21 mouse cellular contexts compared by ENCODE assay signal in the genomic region with DNA sequence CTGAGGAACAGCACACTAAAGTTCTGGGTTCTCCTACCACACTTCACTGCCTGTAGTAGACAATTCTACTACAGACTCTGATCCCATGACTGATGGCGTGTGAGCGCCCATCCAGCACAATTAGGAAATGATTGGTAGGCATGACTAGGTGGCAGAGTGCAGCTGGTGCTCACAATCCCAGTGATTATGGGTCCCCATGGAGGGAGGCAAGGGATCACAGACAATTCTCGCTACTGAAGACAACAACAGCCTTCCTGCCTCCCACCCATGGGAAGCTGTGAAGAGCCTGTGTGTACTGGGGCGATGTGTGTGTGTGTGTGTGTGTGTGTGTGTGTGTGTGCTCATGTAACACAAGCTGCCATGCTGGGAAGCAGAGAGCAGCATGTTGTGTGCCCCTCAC.
DNase-seq lines count a peak whose midpoint lies in the region; ATAC-seq lines count a peak whose summit lies in the region.
"Had no signal": no experiment of that assay in that cellular context is flagged by ENCODE, and none has a peak within 500 bp of the region (broad histone marks: within the 10 kb centered on the region; RNA-seq: fewer than 3 reads in every experiment).

No protein-coding gene starts in this region.

- peak overlapping the region; percentile 1; the same call in 1 of the 2 replicates for H3K27ac ChIP-seq in forebrain, embryonic 13.5 days
- no peak overlapping the region for H3K27ac ChIP-seq in forebrain, embryonic 11.5 days (ENCODE audit: low read depth, low read length)
- no peak overlapping the region for H3K27ac ChIP-seq in neural tube, embryonic 12.5 days
- no peak overlapping the region for H3K27ac ChIP-seq in neural tube, embryonic 15.5 days (replicated peaks)
- no peak overlapping the region for H3K27ac ChIP-seq in midbrain, embryonic 15.5 days
- H3K27ac ChIP-seq: heart, embryonic 15.5 days had no signal

- H3K4me3 ChIP-seq in forebrain, embryonic 13.5 days = no peak overlapping the region
- no peak overlapping the region for H3K4me3 ChIP-seq in forebrain, embryonic 11.5 days (ENCODE audit: low read depth, low read length)
- H3K4me3 ChIP-seq in neural tube, embryonic 12.5 days = no peak overlapping the region
- H3K4me3 ChIP-seq in neural tube, embryonic 15.5 days (replicated peaks) = no peak overlapping the region
- no peak overlapping the region for H3K4me3 ChIP-seq in midbrain, embryonic 15.5 days
- H3K4me3 ChIP-seq: heart, embryonic 15.5 days; megakaryocyte, embryonic 14.5 days had no signal

- peaks cover 20% of the 10 kb centered on the region for H3K4me1 ChIP-seq in forebrain, embryonic 13.5 days
- H3K4me1 ChIP-seq in forebrain, embryonic 11.5 days (replicated peaks; ENCODE audit: control insufficient read depth, insufficient read depth, low read length) = no peaks in the 10 kb centered on the region
- H3K4me1 ChIP-seq in neural tube, embryonic 12.5 days = peaks cover 12% of the 10 kb centered on the region; the same call in 1 of the 2 replicates
- H3K4me1 ChIP-seq in neural tube, embryonic 15.5 days = peaks cover 16% of the 10 kb centered on the region; the same call in 1 of the 2 replicates
- H3K4me1 ChIP-seq in midbrain, embryonic 15.5 days = peaks cover 13% of the 10 kb centered on the region
- H3K4me1 ChIP-seq: heart, embryonic 15.5 days; megakaryocyte, embryonic 14.5 days had no signal

- H3K27me3 ChIP-seq in forebrain, embryonic 13.5 days = no peaks in the 10 kb centered on the region
- H3K27me3 ChIP-seq in forebrain, embryonic 11.5 days (ENCODE audit: control insufficient read depth, insufficient read depth, low read length) = no peaks in the 10 kb centered on the region
- H3K27me3 ChIP-seq in neural tube, embryonic 12.5 days (replicated peaks) = no peaks in the 10 kb centered on the region
- H3K27me3 ChIP-seq in neural tube, embryonic 15.5 days (replicated peaks) = no peaks in the 10 kb centered on the region
- no peaks in the 10 kb centered on the region for H3K27me3 ChIP-seq in midbrain, embryonic 15.5 days (replicated peaks)
- H3K27me3 ChIP-seq: heart, embryonic 15.5 days had no signal

- no peak for DNase-seq in forebrain, embryonic 11.5 days (ENCODE audit: low spot score)
- DNase-seq in kidney, adult 18-20 months = no peak
- no peak for DNase-seq in Muller cell, postnatal 12 days (ENCODE audit: inconsistent ontology term)
- DNase-seq: adrenal gland, postnatal 14 days; cerebellum, adult 11-12 months; cerebellum, postnatal 36 days; gastrocnemius, postnatal 25 days; heart, postnatal 4 days; kidney, adult 9 months; kidney, postnatal 36 days; lung, adult 18-20 months; right cerebral cortex, postnatal 14 days; spleen, adult 18-20 months; thymus, postnatal 25 days had no signal

- H3K9me3 ChIP-seq in forebrain, embryonic 13.5 days (replicated peaks) = no peaks in the 10 kb centered on the region
- H3K9me3 ChIP-seq in forebrain, embryonic 11.5 days (ENCODE audit: control insufficient read depth, low read length) = no peaks in the 10 kb centered on the region
- H3K9me3 ChIP-seq in neural tube, embryonic 12.5 days = no peaks in the 10 kb centered on the region
- no peaks in the 10 kb centered on the region for H3K9me3 ChIP-seq in neural tube, embryonic 15.5 days (replicated peaks)
- H3K9me3 ChIP-seq in midbrain, embryonic 15.5 days = no peaks in the 10 kb centered on the region
- H3K9me3 ChIP-seq: G1E; heart, embryonic 15.5 days; megakaryocyte, embryonic 14.5 days had no signal

- H3K4me2 ChIP-seq in forebrain, embryonic 13.5 days = no peak overlapping the region
- no peak overlapping the region for H3K4me2 ChIP-seq in forebrain, embryonic 11.5 days (ENCODE audit: low read depth, low read length, severe bottlenecking)
- H3K4me2 ChIP-seq in neural tube, embryonic 12.5 days (replicated peaks) = no peak overlapping the region
- no peak overlapping the region for H3K4me2 ChIP-seq in neural tube, embryonic 15.5 days
- H3K4me2 ChIP-seq in midbrain, embryonic 15.5 days = no peak overlapping the region
- H3K4me2 ChIP-seq: heart, embryonic 15.5 days had no signal

- no peak overlapping the region for H3K9ac ChIP-seq in forebrain, embryonic 13.5 days
- H3K9ac ChIP-seq in forebrain, embryonic 11.5 days (ENCODE audit: low read length) = no peak overlapping the region
- H3K9ac ChIP-seq in neural tube, embryonic 12.5 days = no peak overlapping the region
- no peak overlapping the region for H3K9ac ChIP-seq in neural tube, embryonic 15.5 days (replicated peaks)
- no peak overlapping the region for H3K9ac ChIP-seq in midbrain, embryonic 15.5 days
- H3K9ac ChIP-seq: heart, embryonic 15.5 days had no signal

- 0 out of 2 replicates have a peak, but pooled peaks cover 26% of the 10 kb centered on the region for H3K36me3 ChIP-seq in forebrain, embryonic 13.5 days (ENCODE audit: poor library complexity, severe bottlenecking)
- no peaks in the 10 kb centered on the region for H3K36me3 ChIP-seq in forebrain, embryonic 11.5 days (ENCODE audit: control insufficient read depth, insufficient read depth, low read length)
- H3K36me3 ChIP-seq in neural tube, embryonic 12.5 days = peaks cover 4% of the 10 kb centered on the region
- H3K36me3 ChIP-seq in neural tube, embryonic 15.5 days = no peaks in the 10 kb centered on the region
- H3K36me3 ChIP-seq in midbrain, embryonic 15.5 days (replicated peaks) = no peaks in the 10 kb centered on the region
- H3K36me3 ChIP-seq: G1E; heart, embryonic 15.5 days had no signal

- peak; percentile 36 for ATAC-seq in forebrain, embryonic 13.5 days
- no peak for ATAC-seq in forebrain, embryonic 11.5 days (replicated peaks; ENCODE audit: low FRiP score)
- peak; percentile 71 for ATAC-seq in neural tube, embryonic 12.5 days (ENCODE audit: low FRiP score, low read depth)
- no peak for ATAC-seq in neural tube, embryonic 15.5 days (ENCODE audit: low FRiP score)
- 0 out of 2 replicates have a peak, but pooled peaks have one; percentile 41 for ATAC-seq in midbrain, embryonic 15.5 days (replicated peaks)

- WGBS in forebrain, embryonic 13.5 days = 66% methylated on average over 4 of the region's 4 CpGs
- 83% methylated on average over 4 of the region's 4 CpGs for WGBS in forebrain, embryonic 11.5 days
- 50% methylated on average over 4 of the region's 4 CpGs for WGBS in neural tube, embryonic 12.5 days
- 36% methylated on average over 4 of the region's 4 CpGs for WGBS in neural tube, embryonic 15.5 days
- WGBS in midbrain, embryonic 15.5 days = 49% methylated on average over 4 of the region's 4 CpGs

Comparison
In these comparisons a context has a peak if more than half of its experiments do, and no peak if none do; other contexts are left out.
1. ATAC-seq: peak in forebrain, embryonic 13.5 days (single experiment), neural tube, embryonic 12.5 days (single experiment) and midbrain, embryonic 15.5 days (single experiment); none in forebrain, embryonic 11.5 days (single experiment) and neural tube, embryonic 15.5 days (single experiment).